Mouse (Mus musculus) forebrain, postnatal 0 days (tissue): ENCODE measurements at regions not wholly inside any gene's neighbourhood (a gene's known extent, or its start where the extent isn't known, plus 50 kb on each side); places are given as distances from the start of the nearest gene placed in this dataset.
"Not testable (repeated sequence)": the region's sequence is repeated elsewhere in the genome, so short reads cannot be mapped to it uniquely, and the experiment has no call there.

Experiments used
- ATAC-seq: fragments of 200-750 bp; cut with Nextera tagmentation; 2 replicates; pipeline ENCODE4 v1.8.0; 2017; ENCODE audit warnings: mild to moderate bottlenecking, moderate library complexity
- DNase-seq: peaks from one replicate; pipeline ENCODE4 v3.0.0-alpha.2; 2015
- H3K27ac ChIP-seq: fragments of 300-500 bp; sonication (generic); 2 replicates; pipeline ENCODE4 v1.5.1; 2014; ENCODE audit warnings: low read depth, mild to moderate bottlenecking, antibody characterized with exemption, low read length, moderate library complexity, mixed read lengths
- H3K27me3 ChIP-seq: fragments of 300-500 bp; sonication (generic); 2 replicates; pipeline ENCODE4 v1.6.1; 2014; ENCODE audit warnings: mild to moderate bottlenecking, low read length, mixed read lengths; ENCODE audit not compliant: insufficient read depth
- H3K36me3 ChIP-seq: fragments of 300-500 bp; sonication (generic); 2 replicates; pipeline ENCODE4 v1.6.1; 2014; ENCODE audit warnings: mild to moderate bottlenecking, moderate library complexity; ENCODE audit not compliant: insufficient read depth
- H3K4me1 ChIP-seq: fragments of 300-500 bp; sonication (generic); 2 replicates; pipeline ENCODE4 v1.6.1; 2014; ENCODE audit warnings: antibody characterized with exemption; ENCODE audit not compliant: insufficient read depth
- H3K4me2 ChIP-seq: fragments of 300-500 bp; sonication (generic); 2 replicates; pipeline ENCODE4 v1.6.1; 2014; ENCODE audit warnings: low read depth, mild to moderate bottlenecking, moderate library complexity
- H3K4me3 ChIP-seq: fragments of 300-500 bp; sonication (generic); 2 replicates; pipeline ENCODE4 v1.5.1; 2014; ENCODE audit warnings: low read depth, low read length, mixed read lengths
- H3K9ac ChIP-seq: fragments of 300-500 bp; sonication (generic); 2 replicates; pipeline ENCODE4 v1.6.1; 2014; ENCODE audit warnings: mild to moderate bottlenecking
- H3K9me3 ChIP-seq: fragments of 300-500 bp; sonication (generic); 2 replicates; pipeline ENCODE4 v1.6.1; 2016; ENCODE audit warnings: low read length
- CTCF ChIP-seq: sonication (generic); IDR thresholded peaks from 2 replicates; pipeline ENCODE4 v1.5.1; 2016; ENCODE audit warnings: antibody characterized with exemption, control low read depth, low read depth
- WGBS: fragments of 180-500 bp; shearing (Covaris S2); extraction: QIAGEN DNeasy Blood & Tissue Kit; methylation state at CpG from one replicate; pipeline ENCODE4 v1.1.7; 2014; 5-methylcytosine and 5-hydroxymethylcytosine counted together

GRCm38 (mm10) chr4:18788398-18788797 lies 816.9 kb upstream of the Gm12353 start:
- H3K9ac ChIP-seq, result no peak overlapping the region
- H3K4me3 ChIP-seq, result no peak overlapping the region
- no peak overlapping the region for H3K27ac ChIP-seq
- ATAC-seq, result no peak
- H3K4me1 ChIP-seq, result no peaks in the 10 kb centered on the region
- no peak overlapping the region for H3K4me2 ChIP-seq
- TF ChIP-seq CTCF, result no peak
- H3K27me3 ChIP-seq, result no peaks in the 10 kb centered on the region
- H3K36me3 ChIP-seq, result no peaks in the 10 kb centered on the region
- H3K9me3 ChIP-seq, result no peaks in the 10 kb centered on the region
- DNase-seq, result no peak

GRCm38 (mm10) chr4:18795740-18796394 lies 809.4 kb upstream of the Gm12353 start:
- 80% methylated on average over 2 of the region's 2 CpGs for WGBS
- no peak for ATAC-seq
- Histone ChIP-seq H3K27ac (no peak overlapping the region), H3K9ac (no peak overlapping the region), H3K9me3 (no peaks in the 10 kb centered on the region), H3K27me3 (no peaks in the 10 kb centered on the region), H3K4me3 (no peak overlapping the region), H3K4me1 (no peaks in the 10 kb centered on the region), H3K4me2 (no peak overlapping the region), H3K36me3 (no peaks in the 10 kb centered on the region)
- DNase-seq, result no peak
- TF ChIP-seq CTCF, result no peak

- ATAC-seq, result no peak
- no peak for TF ChIP-seq CTCF
- no peaks in the 10 kb centered on the region for H3K36me3 ChIP-seq
- no peak overlapping the region for H3K27ac ChIP-seq
- no peak overlapping the region for H3K4me3 ChIP-seq
- no peaks in the 10 kb centered on the region for H3K9me3 ChIP-seq
- H3K9ac ChIP-seq, result no peak overlapping the region
- 60% methylated on average over 2 of the region's 2 CpGs for whole genome bisulfite sequencing
- no peaks in the 10 kb centered on the region for H3K4me1 ChIP-seq
- DNase-seq, result no peak
- H3K27me3 ChIP-seq, result no peaks in the 10 kb centered on the region
- no peak overlapping the region for H3K4me2 ChIP-seq
These were observed 808.9 kb upstream of the Gm12353 start for GRCm38 (mm10) chr4:18796395-18796740.

GRCm38 (mm10) chr4:18803109-18803508 lies 802.1 kb upstream of the Gm12353 start:
- H3K4me3 ChIP-seq, H3K4me2 ChIP-seq, H3K36me3 ChIP-seq, H3K4me1 ChIP-seq, H3K27ac ChIP-seq, DNase-seq, H3K9ac ChIP-seq, H3K9me3 ChIP-seq, ATAC-seq, H3K27me3 ChIP-seq: not testable (repeated sequence)
- 94% methylated on average over 5 of the region's 5 CpGs for WGBS
